Mouse (Mus musculus) olfactory bulb, adult 2 months (tissue): Measurements from ENCODE around the gene Ano4.

ENCODE experiments used
- CTCF ChIP-seq: fragments of 200-500 bp; IDR thresholded peaks from 2 replicates; pipeline ENCODE4 v1.5.1; 2012; ENCODE audit warnings: low read depth, mild to moderate bottlenecking, low read length, moderate library complexity; ENCODE audit not compliant: insufficient read depth
- POLR2A ChIP-seq: fragments of 200-500 bp; IDR thresholded peaks from 2 replicates; pipeline ENCODE4 v1.6.1; 2012; ENCODE audit warnings: mild to moderate bottlenecking, low read depth, low read length, moderate library complexity; ENCODE audit not compliant: insufficient read depth

- TF ChIP-seq CTCF (no peak), POLR2A (no peak)
Measured at GRCm38 (mm10) chr10:89300346-89300745, 44.2 kb downstream of the Ano4 start.
